Mouse (Mus musculus) brain, embryonic 14.5 days (tissue): ENCODE measurements around the gene Fmc1.

Source experiments
- CTCF ChIP-seq: fragments of 200-500 bp; IDR thresholded peaks from 2 replicates; pipeline ENCODE4 v1.5.1; 2012; ENCODE audit warnings: inconsistent platforms, mild to moderate bottlenecking, moderate library complexity, borderline replicate concordance; ENCODE audit not compliant: insufficient read depth, insufficient read length; ENCODE audit errors: extremely low read depth
- POLR2A ChIP-seq: fragments of 200-500 bp; IDR thresholded peaks from 2 replicates; pipeline ENCODE4 v1.6.1; 2012; ENCODE audit warnings: mild to moderate bottlenecking, inconsistent platforms, borderline replicate concordance; ENCODE audit not compliant: poor library complexity, insufficient read depth, insufficient read length, severe bottlenecking; ENCODE audit errors: extremely low read depth

DNA sequence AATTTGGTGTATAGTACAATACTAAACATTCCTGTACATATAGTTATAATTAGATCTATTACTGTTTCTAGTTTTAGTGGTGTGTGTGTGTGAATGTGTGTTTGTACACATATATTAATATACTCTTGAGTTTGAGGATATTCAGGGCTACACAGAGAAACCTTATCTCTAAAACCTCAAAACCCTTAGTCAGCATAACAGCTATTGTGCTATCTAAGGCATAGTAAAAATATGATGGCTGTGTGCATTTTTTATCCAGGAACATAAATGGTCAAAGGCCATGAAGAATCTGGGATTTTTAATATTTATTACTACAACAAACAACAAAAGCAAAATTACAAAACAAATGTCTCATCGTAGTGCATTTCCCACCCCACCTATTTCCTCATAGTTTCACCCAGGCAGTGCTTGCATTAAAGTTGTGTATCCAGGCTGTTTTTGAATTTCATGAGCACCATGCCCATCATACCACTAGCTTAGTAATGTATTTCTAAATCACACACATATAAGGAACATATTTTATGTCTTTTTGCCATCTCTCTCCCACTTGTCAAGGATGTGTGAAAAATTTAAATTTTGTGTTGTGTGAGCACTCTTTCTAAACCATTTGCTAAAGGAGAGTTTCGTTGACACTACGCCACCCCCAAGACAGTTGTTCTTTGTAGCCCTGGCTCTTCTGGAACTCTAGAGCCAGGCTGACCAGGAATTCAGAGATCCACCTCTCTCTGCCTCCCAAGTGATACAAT lies 47.0 kb downstream of the Fmc1 start:
- TF ChIP-seq POLR2A = no peak
- no peak for TF ChIP-seq CTCF
